Mouse (Mus musculus) embryonic facial prominence, embryonic 10.5 days (tissue): Measurements from ENCODE around the gene Cdc27. TPM values are rescaled to one million over a fixed set of nuclear protein-coding genes. Genes with fewer than 3 reads are reported as not detected.

Source experiments
- DNase-seq: peaks from one replicate; pipeline ENCODE4 v3.0.0-alpha.2; 2017; ENCODE audit warnings: low spot score
- H3K27ac ChIP-seq: fragments of 300-500 bp; sonication (generic); replicated peaks from 2 replicates; pipeline ENCODE4 v1.5.1; 2016; ENCODE audit warnings: mild to moderate bottlenecking
- H3K27me3 ChIP-seq: fragments of 300-500 bp; sonication (generic); replicated peaks from 2 replicates; pipeline ENCODE4 v1.6.1; 2016; ENCODE audit warnings: low read depth, mild to moderate bottlenecking; ENCODE audit not compliant: poor library complexity, severe bottlenecking
- H3K36me3 ChIP-seq: fragments of 300-500 bp; sonication (generic); replicated peaks from 2 replicates; pipeline ENCODE4 v1.6.1; 2016; ENCODE audit warnings: mild to moderate bottlenecking, moderate library complexity
- H3K4me1 ChIP-seq: fragments of 300-500 bp; sonication (generic); 2 replicates; pipeline ENCODE4 v1.6.1; 2016
- H3K4me3 ChIP-seq: fragments of 300-500 bp; sonication (generic); 2 replicates; pipeline ENCODE4 v1.5.1; 2016; ENCODE audit warnings: mild to moderate bottlenecking, moderate library complexity
- H3K9me3 ChIP-seq: fragments of 300-500 bp; sonication (generic); 2 replicates; pipeline ENCODE4 v1.6.1; 2016; ENCODE audit warnings: mild to moderate bottlenecking
- WGBS: fragments of 180-500 bp; shearing (Covaris S2); methylation state at CpG from one replicate; pipeline ENCODE4 v1.1.7; 2016; 5-methylcytosine and 5-hydroxymethylcytosine counted together
- polyA plus RNA-seq: library from polyadenylated mRNA; unstranded; fragments of >200 nt; fragmentation: Nextera tagmentation; extraction: Ambion mirVana; gene quantifications from 2 replicates; pipeline ENCODE4 v1.2.1, GENCODE M21; 2016

The Cdc27 gene
- polyA plus RNA-seq, 1 experiment from 2014 or later = 60.8 TPM

GRCm38 (mm10) chr11:104539811-104540210 lies 10.6 kb downstream of the Cdc27 start:
- Histone ChIP-seq H3K9me3 (no peaks in the 10 kb centered on the region), H3K27me3 (no peaks in the 10 kb centered on the region), H3K36me3 (peaks cover 61% of the 10 kb centered on the region), H3K27ac (no peak overlapping the region), H3K4me3 (no peak overlapping the region), H3K4me1 (no peaks in the 10 kb centered on the region)
- DNase-seq = no peak
- 96% methylated on average over 5 of the region's 5 CpGs for WGBS

- H3K9me3 ChIP-seq = no peaks in the 10 kb centered on the region
- no peak for DNase-seq
- H3K4me3 ChIP-seq = no peak overlapping the region
- no peak overlapping the region for H3K27ac ChIP-seq
- no peaks in the 10 kb centered on the region for H3K4me1 ChIP-seq
- WGBS = 94% methylated on average over 2 of the region's 2 CpGs
- peaks cover 64% of the 10 kb centered on the region for H3K36me3 ChIP-seq
- no peaks in the 10 kb centered on the region for H3K27me3 ChIP-seq
Observed at GRCm38 (mm10) chr11:104537945-104538555, 12.4 kb downstream of the Cdc27 start.

GRCm38 (mm10) chr11:104536843-104537242 lies 13.6 kb downstream of the Cdc27 start:
- Histone ChIP-seq H3K9me3 (no peaks in the 10 kb centered on the region), H3K4me3 (no peak overlapping the region), H3K27ac (no peak overlapping the region), H3K4me1 (no peaks in the 10 kb centered on the region), H3K36me3 (peaks cover 71% of the 10 kb centered on the region), H3K27me3 (no peaks in the 10 kb centered on the region)
- 87% methylated on average over 2 of the region's 2 CpGs for WGBS
- DNase-seq = no peak

DNA sequence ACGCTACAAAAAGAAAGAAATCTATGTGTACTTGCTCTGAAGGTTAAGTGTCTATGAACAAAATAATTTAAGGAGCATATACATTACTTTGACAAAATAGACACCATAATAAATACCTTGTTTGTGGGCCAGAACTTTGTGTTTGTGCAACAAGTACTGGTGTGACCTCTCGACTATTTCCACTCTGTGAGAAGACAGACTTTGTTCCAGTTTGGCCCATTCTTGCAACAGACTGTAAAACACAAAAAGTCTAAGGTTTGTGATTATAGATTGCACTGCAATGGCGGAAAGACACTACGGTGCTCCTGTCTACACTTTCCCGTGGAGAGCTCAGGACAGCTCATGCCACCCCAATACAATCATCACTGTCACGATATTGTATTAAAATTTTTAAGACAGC lies 24.5 kb downstream of the Cdc27 start:
- no peak for DNase-seq

GRCm38 (mm10) chr11:104512436-104512835 lies 38.0 kb downstream of the Cdc27 start:
- Histone ChIP-seq H3K4me3 (no peak overlapping the region), H3K27me3 (no peaks in the 10 kb centered on the region), H3K9me3 (no peaks in the 10 kb centered on the region), H3K4me1 (no peaks in the 10 kb centered on the region), H3K36me3 (peaks cover 98% of the 10 kb centered on the region), H3K27ac (no peak overlapping the region)
- DNase-seq = no peak
- WGBS = 93% methylated on average over 4 of the region's 4 CpGs

More for the DNA sequence above, 24.5 kb downstream of the Cdc27 start:
- no peak overlapping the region for H3K4me3 ChIP-seq
- H3K36me3 ChIP-seq = peaks cover 98% of the 10 kb centered on the region
- WGBS = 95% methylated on average over 6 of the region's 6 CpGs
- no peak overlapping the region for H3K27ac ChIP-seq
- H3K9me3 ChIP-seq = no peaks in the 10 kb centered on the region
- H3K27me3 ChIP-seq = no peaks in the 10 kb centered on the region
- no peaks in the 10 kb centered on the region for H3K4me1 ChIP-seq

GRCm38 (mm10) chr11:104510606-104511005 lies 39.8 kb downstream of the Cdc27 start:
- H3K36me3 ChIP-seq = peaks cover 98% of the 10 kb centered on the region
- H3K4me3 ChIP-seq = no peak overlapping the region
- no peaks in the 10 kb centered on the region for H3K4me1 ChIP-seq
- H3K27me3 ChIP-seq = no peaks in the 10 kb centered on the region
- WGBS = 93% methylated on average over 2 of the region's 2 CpGs
- no peak overlapping the region for H3K27ac ChIP-seq
- peak; percentile 22 for DNase-seq
- no peaks in the 10 kb centered on the region for H3K9me3 ChIP-seq

DNA sequence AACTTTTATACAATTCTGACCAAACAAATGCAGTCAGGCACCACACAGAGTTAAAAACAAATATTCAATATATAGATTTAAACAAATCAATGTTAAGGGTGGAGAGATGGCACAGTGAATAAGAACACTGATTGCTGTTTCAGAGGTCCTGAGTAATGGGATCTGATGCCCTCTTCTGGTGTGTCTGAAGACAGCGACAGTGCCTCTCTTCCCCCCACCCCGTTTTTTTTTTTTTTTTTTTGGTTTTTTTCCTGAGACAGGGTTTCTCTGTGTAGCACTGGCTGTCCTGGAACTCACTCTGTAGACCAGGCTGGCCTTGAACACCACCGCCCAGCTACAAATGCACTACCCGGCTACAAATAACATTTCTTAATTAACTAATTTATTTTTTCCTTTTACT lies 42.0 kb downstream of the Cdc27 start:
- Histone ChIP-seq H3K27ac (no peak overlapping the region), H3K9me3 (no peaks in the 10 kb centered on the region), H3K27me3 (no peaks in the 10 kb centered on the region), H3K4me1 (no peaks in the 10 kb centered on the region), H3K36me3 (peaks cover 98% of the 10 kb centered on the region), H3K4me3 (no peak overlapping the region)
- no peak for DNase-seq
- WGBS = 85% methylated on average over 4 of the region's 4 CpGs

GRCm38 (mm10) chr11:104488292-104488691 lies 62.1 kb downstream of the Cdc27 start:
- H3K4me1 ChIP-seq = no peaks in the 10 kb centered on the region
- no peak overlapping the region for H3K4me3 ChIP-seq
- DNase-seq = no peak
- H3K27me3 ChIP-seq = no peaks in the 10 kb centered on the region
- H3K9me3 ChIP-seq = no peaks in the 10 kb centered on the region
- H3K27ac ChIP-seq = no peak overlapping the region
- H3K36me3 ChIP-seq = no peaks in the 10 kb centered on the region
- WGBS = 83% methylated on average over 3 of the region's 3 CpGs

GRCm38 (mm10) chr11:104481971-104482370 lies 68.4 kb downstream of the Cdc27 start:
- Histone ChIP-seq H3K27ac (no peak overlapping the region), H3K27me3 (no peaks in the 10 kb centered on the region), H3K36me3 (no peaks in the 10 kb centered on the region), H3K9me3 (no peaks in the 10 kb centered on the region), H3K4me3 (no peak overlapping the region), H3K4me1 (no peaks in the 10 kb centered on the region)
- DNase-seq = no peak
- 92% methylated on average over 8 of the region's 8 CpGs for WGBS

GRCm38 (mm10) chr11:104479505-104479904 lies 70.9 kb downstream of the Cdc27 start:
- 74% methylated on average over 4 of the region's 4 CpGs for WGBS
- Histone ChIP-seq H3K9me3 (no peaks in the 10 kb centered on the region), H3K27me3 (no peaks in the 10 kb centered on the region), H3K4me3 (no peak overlapping the region), H3K4me1 (no peaks in the 10 kb centered on the region), H3K36me3 (no peaks in the 10 kb centered on the region), H3K27ac (no peak overlapping the region)
- no peak for DNase-seq

- WGBS = 3% methylated on average over 19 of the region's 19 CpGs
Observed at GRCm38 (mm10) chr11:104469371-104469835, 81.0 kb downstream of the Cdc27 start.

DNA sequence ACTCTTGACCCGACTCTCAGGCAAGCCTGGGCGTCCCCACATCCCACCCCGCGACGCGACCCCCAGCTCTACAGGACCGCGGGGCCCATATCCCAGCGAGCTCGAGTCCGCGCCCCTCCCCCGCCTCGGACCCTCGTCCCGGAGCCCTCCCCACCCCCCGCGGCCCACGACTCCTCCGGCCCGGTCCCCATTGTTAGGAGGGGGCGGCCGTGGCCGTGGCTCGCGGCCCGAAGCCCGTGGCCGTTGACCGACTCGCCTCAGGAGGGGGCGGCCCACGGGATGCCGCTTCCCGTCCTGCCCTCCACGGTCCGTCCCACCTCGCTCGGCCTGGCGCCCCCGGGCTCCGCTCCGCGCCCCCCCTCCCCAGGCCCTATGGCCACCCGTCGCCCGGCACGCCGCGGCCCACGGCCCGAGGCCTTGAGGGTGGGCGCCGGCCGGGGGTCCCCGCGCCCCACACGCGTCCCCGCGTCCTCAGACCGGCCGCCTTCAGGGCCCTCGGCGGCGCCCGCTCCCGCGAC lies 81.6 kb downstream of the Cdc27 start, which contains the start of gene Kansl1:
Gene Kansl1 (minus strand): TSS at position 111 of the 518 bp plus-strand sequence.
- peak; percentile 71 for DNase-seq
- H3K36me3 ChIP-seq = peaks cover 32% of the 10 kb centered on the region
- peak within 1 kb of the TSS; percentile 98 for H3K27ac ChIP-seq
- no peaks in the 10 kb centered on the region for H3K9me3 ChIP-seq
- peak within 1 kb of the TSS; percentile 99 for H3K4me3 ChIP-seq
- under 1% methylated on average over 69 of the region's 69 CpGs for WGBS
- H3K27me3 ChIP-seq = no peaks in the 10 kb centered on the region
- peaks cover 25% of the 10 kb centered on the region for H3K4me1 ChIP-seq

More at GRCm38 (mm10) chr11:104469371-104469835, 81.0 kb downstream of the Cdc27 start:
- Histone ChIP-seq H3K4me3 (peak overlapping the region; percentile 99), H3K27me3 (no peaks in the 10 kb centered on the region), H3K27ac (peak overlapping the region; percentile 98), H3K9me3 (no peaks in the 10 kb centered on the region), H3K36me3 (peaks cover 26% of the 10 kb centered on the region), H3K4me1 (peaks cover 25% of the 10 kb centered on the region)
- DNase-seq = peak; percentile 96

- Histone ChIP-seq H3K4me3 (0 out of 2 replicates have a peak overlapping the region, but pooled peaks have one; percentile 16), H3K27me3 (no peaks in the 10 kb centered on the region)
- WGBS = 87% methylated on average over 5 of the region's 5 CpGs
Observed at GRCm38 (mm10) chr11:104467698-104468097, 82.7 kb downstream of the Cdc27 start.

More at GRCm38 (mm10) chr11:104467698-104468097, 82.7 kb downstream of the Cdc27 start:
- H3K4me1 ChIP-seq = peaks cover 25% of the 10 kb centered on the region
- DNase-seq = no peak
- H3K9me3 ChIP-seq = no peaks in the 10 kb centered on the region
- H3K27ac ChIP-seq = no peak overlapping the region
- peaks cover 43% of the 10 kb centered on the region for H3K36me3 ChIP-seq
